20 mouse cellular contexts compared by ENCODE assay signal in genomic region chr15:12885361-12885760, GRCm38 (mm10).
"Had no signal": no experiment of that assay in that cellular context is flagged by ENCODE, and none has a peak within 500 bp of the region (broad histone marks: within the 10 kb centered on the region; RNA-seq: fewer than 3 reads in every experiment).

No protein-coding gene starts in this region.

- ATAC-seq: liver, embryonic 12.5 days; midbrain, embryonic 13.5 days; midbrain, embryonic 16.5 days had no signal

- H3K4me3 ChIP-seq: limb, embryonic 10.5 days; limb, embryonic 13.5 days; liver, embryonic 12.5 days; liver, embryonic 15.5 days; lung, embryonic 15.5 days; megakaryocyte, embryonic 14.5 days; midbrain, embryonic 10.5 days; midbrain, embryonic 13.5 days; myocyte; neural tube, embryonic 13.5 days had no signal

- H3K4me1 ChIP-seq: limb, embryonic 10.5 days; limb, embryonic 13.5 days; liver, embryonic 12.5 days; liver, embryonic 15.5 days; lung, embryonic 15.5 days; midbrain, embryonic 10.5 days; midbrain, embryonic 13.5 days; neural tube, embryonic 13.5 days had no signal

- DNase-seq: kidney, adult 9 months; kidney, postnatal 14 days; kidney, postnatal 4 days; liver; lung, adult 18-20 months; lung, postnatal 10 days; lung, postnatal 36 days; thymus, adult 18-20 months; thymus, postnatal 36 days had no signal

- H3K27ac ChIP-seq: limb, embryonic 10.5 days; limb, embryonic 13.5 days; liver, embryonic 12.5 days; liver, embryonic 15.5 days; lung, embryonic 15.5 days; midbrain, embryonic 10.5 days; midbrain, embryonic 13.5 days; neural tube, embryonic 13.5 days had no signal
